Mouse (Mus musculus) C2C12 (cell line): ENCODE measurements around the gene Nfic.

Experiments used
- CTCF ChIP-seq: IDR thresholded peaks from one replicate; pipeline ENCODE4 v1.5.1; 2011; ENCODE audit not compliant: control insufficient read depth, insufficient read depth, insufficient read length
- MAX ChIP-seq: IDR thresholded peaks from one replicate; pipeline ENCODE4 v1.6.1; 2011; ENCODE audit warnings: mild to moderate bottlenecking, control low read depth
- USF1 ChIP-seq: IDR thresholded peaks from one replicate; pipeline ENCODE4 v1.6.1; 2011; ENCODE audit warnings: low read depth, mild to moderate bottlenecking, control low read depth, moderate library complexity

GRCm38 (mm10) chr10:81377362-81377664, 78.1 kb downstream of the Nfic start:
- TF ChIP-seq MAX (no peak), CTCF (no peak), USF1 (no peak)
